Mouse (Mus musculus) heart, embryonic 11.5 days (tissue): Measurements from ENCODE around the gene Ankrd65. TPM values are rescaled to one million over a fixed set of nuclear protein-coding genes. Genes with fewer than 3 reads are reported as not detected.

Experiments used
- ATAC-seq: fragments of 200-750 bp; cut with Nextera tagmentation; replicated peaks from 2 replicates; pipeline ENCODE4 v1.8.0; 2017; ENCODE audit warnings: moderate library complexity; ENCODE audit not compliant: insufficient number of reproducible peaks, low FRiP score, low TSS enrichment
- H3K27ac ChIP-seq: fragments of 300-500 bp; sonication (generic); 2 replicates; pipeline ENCODE4 v1.5.1; 2014; ENCODE audit warnings: mild to moderate bottlenecking, low read depth, low read length
- H3K27me3 ChIP-seq: fragments of 300-500 bp; sonication (generic); 2 replicates; pipeline ENCODE4 v1.6.1; 2014; ENCODE audit warnings: mild to moderate bottlenecking, low read length, mixed read lengths; ENCODE audit not compliant: control insufficient read depth, insufficient read depth
- H3K36me3 ChIP-seq: fragments of 300-500 bp; sonication (generic); 2 replicates; pipeline ENCODE4 v1.6.1; 2014; ENCODE audit warnings: mild to moderate bottlenecking, low read length, moderate library complexity, mixed read lengths; ENCODE audit not compliant: control insufficient read depth, insufficient read depth
- H3K4me1 ChIP-seq: fragments of 300-500 bp; sonication (generic); 2 replicates; pipeline ENCODE4 v1.6.1; 2014; ENCODE audit warnings: low read length; ENCODE audit not compliant: control insufficient read depth, insufficient read depth
- H3K4me2 ChIP-seq: fragments of 300-500 bp; sonication (generic); 2 replicates; pipeline ENCODE4 v1.6.1; 2014; ENCODE audit warnings: mild to moderate bottlenecking, moderate library complexity
- H3K4me3 ChIP-seq: fragments of 300-500 bp; sonication (generic); 2 replicates; pipeline ENCODE4 v1.5.1; 2014; ENCODE audit warnings: low read depth, low read length
- H3K9ac ChIP-seq: fragments of 300-500 bp; sonication (generic); 2 replicates; pipeline ENCODE4 v1.6.1; 2014; ENCODE audit warnings: mild to moderate bottlenecking, low read depth, low read length, moderate library complexity
- H3K9me3 ChIP-seq: fragments of 300-500 bp; sonication (generic); replicated peaks from 2 replicates; pipeline ENCODE4 v1.6.1; 2016; ENCODE audit warnings: low read length; ENCODE audit not compliant: control insufficient read depth
- WGBS: fragments of 180-500 bp; shearing (Covaris S2); extraction: QIAGEN DNeasy Blood & Tissue Kit; methylation state at CpG from one replicate; pipeline ENCODE4 v1.1.7; 2014; ENCODE audit not compliant: insufficient replicate concordance; 5-methylcytosine and 5-hydroxymethylcytosine counted together
- polyA plus RNA-seq: library from polyadenylated mRNA; unstranded; fragments of >200 nt; fragmentation: Nextera tagmentation; extraction: Ambion mirVana; gene quantifications from 2 replicates; pipeline ENCODE4 v1.2.1, GENCODE M21; 2014

Gene Ankrd65
- polyA plus RNA-seq, 1 experiment from 2014 or later, result not detected

- Histone ChIP-seq H3K4me2 (no peak overlapping the region), H3K4me1 (peaks cover 31% of the 10 kb centered on the region), H3K27me3 (peaks cover 50% of the 10 kb centered on the region), H3K36me3 (no peaks in the 10 kb centered on the region), H3K4me3 (no peak overlapping the region), H3K9ac (no peak overlapping the region), H3K27ac (no peak overlapping the region), H3K9me3 (no peaks in the 10 kb centered on the region)
- no peak for ATAC-seq
- 82% methylated on average over 13 of the region's 13 CpGs for WGBS
Measured at GRCm38 (mm10) chr4:155772786-155773185, 17.5 kb upstream of the Ankrd65 start.

GRCm38 (mm10) chr4:155773335-155774078, 16.7 kb upstream of the Ankrd65 start:
- H3K27me3 ChIP-seq, result peaks cover 50% of the 10 kb centered on the region
- no peak overlapping the region for H3K9ac ChIP-seq
- peak overlapping the region; percentile 41; the same call in 1 of the 2 replicates for H3K4me3 ChIP-seq
- no peak overlapping the region for H3K27ac ChIP-seq
- ATAC-seq, result no peak
- no peaks in the 10 kb centered on the region for H3K9me3 ChIP-seq
- H3K4me2 ChIP-seq, result peak overlapping the region; percentile 77
- WGBS, result 29% methylated on average over 5 of the region's 5 CpGs
- no peaks in the 10 kb centered on the region for H3K36me3 ChIP-seq
- peaks cover 34% of the 10 kb centered on the region for H3K4me1 ChIP-seq

- H3K9me3 ChIP-seq, result no peaks in the 10 kb centered on the region
- peaks cover 33% of the 10 kb centered on the region for H3K4me1 ChIP-seq
- ATAC-seq, result peak; percentile 58; the same call in 1 of the 2 replicates
- WGBS, result 3% methylated on average over 35 of the region's 35 CpGs
- H3K36me3 ChIP-seq, result no peaks in the 10 kb centered on the region
- peak within 1 kb of the TSS; percentile 77 for H3K4me2 ChIP-seq
- peaks cover 50% of the 10 kb centered on the region for H3K27me3 ChIP-seq
- H3K4me3 ChIP-seq, result peak within 1 kb of the TSS; percentile 41
- no peak within 1 kb of the TSS for H3K27ac ChIP-seq
- H3K9ac ChIP-seq, result peak within 1 kb of the TSS; percentile 49; the same call in 1 of the 2 replicates
Measured at GRCm38 (mm10) chr4:155774280-155774754, 15.9 kb upstream of the Ankrd65 start, which contains the start of gene Vwa1. Gene Vwa1, minus strand, starts transcription at chr4:155774698.

GRCm38 (mm10) chr4:155774971-155775740, 15.1 kb upstream of the Ankrd65 start:
- no peaks in the 10 kb centered on the region for H3K36me3 ChIP-seq
- ATAC-seq, result no peak
- H3K4me1 ChIP-seq, result peaks cover 32% of the 10 kb centered on the region
- WGBS, result 53% methylated on average over 9 of the region's 9 CpGs
- no peak overlapping the region for H3K4me3 ChIP-seq
- no peak overlapping the region for H3K9ac ChIP-seq
- peaks cover 50% of the 10 kb centered on the region for H3K27me3 ChIP-seq
- H3K9me3 ChIP-seq, result no peaks in the 10 kb centered on the region
- no peak overlapping the region for H3K27ac ChIP-seq
- H3K4me2 ChIP-seq, result peak overlapping the region; percentile 77

- H3K27ac ChIP-seq, result no peak overlapping the region
- H3K9me3 ChIP-seq, result no peaks in the 10 kb centered on the region
- no peak overlapping the region for H3K9ac ChIP-seq
- H3K4me2 ChIP-seq, result no peak overlapping the region
- H3K27me3 ChIP-seq, result peaks cover 47% of the 10 kb centered on the region
- no peak overlapping the region for H3K4me3 ChIP-seq
- ATAC-seq, result no peak
- 64% methylated on average over 3 of the region's 3 CpGs for WGBS
- peaks cover 31% of the 10 kb centered on the region for H3K4me1 ChIP-seq
- H3K36me3 ChIP-seq, result no peaks in the 10 kb centered on the region
Measured at GRCm38 (mm10) chr4:155775855-155776254, 14.4 kb upstream of the Ankrd65 start.

GRCm38 (mm10) chr4:155776704-155777335, 13.4 kb upstream of the Ankrd65 start:
- WGBS, result 43% methylated on average over 2 of the region's 2 CpGs
- Histone ChIP-seq H3K27me3 (peaks cover 37% of the 10 kb centered on the region), H3K4me1 (peaks cover 33% of the 10 kb centered on the region), H3K9ac (no peak overlapping the region), H3K4me2 (no peak overlapping the region), H3K4me3 (no peak overlapping the region), H3K27ac (no peak overlapping the region), H3K9me3 (no peaks in the 10 kb centered on the region), H3K36me3 (no peaks in the 10 kb centered on the region)
- no peak for ATAC-seq

- no peaks in the 10 kb centered on the region for H3K9me3 ChIP-seq
- H3K4me1 ChIP-seq, result peaks cover 35% of the 10 kb centered on the region
- no peak overlapping the region for H3K4me2 ChIP-seq
- H3K27ac ChIP-seq, result no peak overlapping the region
- no peak for ATAC-seq
- WGBS, result 57% methylated on average over 2 of the region's 2 CpGs
- no peaks in the 10 kb centered on the region for H3K36me3 ChIP-seq
- peaks cover 27% of the 10 kb centered on the region for H3K27me3 ChIP-seq
- H3K4me3 ChIP-seq, result no peak overlapping the region
- no peak overlapping the region for H3K9ac ChIP-seq
Measured at GRCm38 (mm10) chr4:155777816-155778215, 12.4 kb upstream of the Ankrd65 start.

- H3K9ac ChIP-seq, result no peak overlapping the region
- H3K36me3 ChIP-seq, result no peaks in the 10 kb centered on the region
- H3K4me3 ChIP-seq, result no peak overlapping the region
- peaks cover 11% of the 10 kb centered on the region for H3K27me3 ChIP-seq
- no peak for ATAC-seq
- H3K4me1 ChIP-seq, result peaks cover 32% of the 10 kb centered on the region
- no peaks in the 10 kb centered on the region for H3K9me3 ChIP-seq
- H3K27ac ChIP-seq, result no peak overlapping the region
- H3K4me2 ChIP-seq, result no peak overlapping the region
- WGBS, result 83% methylated on average over 4 of the region's 4 CpGs
Measured at GRCm38 (mm10) chr4:155779498-155779897, 10.7 kb upstream of the Ankrd65 start.
